Mouse (Mus musculus) frontal cortex, postnatal 10 days (tissue): ENCODE results near the gene Rps27rt.
A peak's percentile ranks its signal among the peaks of the same experiment; 100 is the strongest.
"Not testable (repeated sequence)": the region's sequence is repeated elsewhere in the genome, so short reads cannot be mapped to it uniquely, and the experiment has no call there.

ENCODE experiments used
- DNase-seq, 2 experiments: peaks; one replicate each; pipeline ENCODE4 v3.0.0; 2022; ENCODE audit warnings: low spot score in 2 of 2, mixed read lengths in 1 of 2

Rps27rt gene

GRCm38 (mm10) chr9:114985741-114986140 is 3.2 kb upstream of the Rps27rt start:
- DNase-seq, result no peak

DNA sequence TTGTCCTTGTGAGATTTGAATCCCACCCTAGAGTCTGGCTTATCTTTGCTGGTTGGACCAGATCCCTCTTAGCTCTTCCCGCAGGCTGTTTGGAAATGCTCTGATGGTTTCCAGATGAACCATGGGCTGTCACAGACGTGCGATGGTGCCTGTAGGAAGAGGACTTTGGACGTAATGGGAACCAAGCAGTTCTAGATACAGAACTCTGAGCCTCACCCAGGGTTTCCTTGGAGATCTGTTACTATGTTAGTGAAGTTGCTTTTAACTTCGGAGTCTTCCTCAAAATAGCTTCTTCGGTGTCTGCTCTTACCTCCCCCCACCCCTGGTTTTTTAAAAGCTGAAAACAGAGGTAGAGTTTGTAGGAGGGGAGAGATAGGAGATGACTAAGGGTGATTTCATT is 2.6 kb downstream of the Rps27rt start:
- DNase-seq, result no peak

GRCm38 (mm10) chr9:114978281-114979111 is 4.0 kb downstream of the Rps27rt start, which contains the start of gene Osbpl10:
TSS of gene Osbpl10 (plus strand) at chr9:114978569.
- peak; percentile 68 to 76 for DNase-seq

DNA sequence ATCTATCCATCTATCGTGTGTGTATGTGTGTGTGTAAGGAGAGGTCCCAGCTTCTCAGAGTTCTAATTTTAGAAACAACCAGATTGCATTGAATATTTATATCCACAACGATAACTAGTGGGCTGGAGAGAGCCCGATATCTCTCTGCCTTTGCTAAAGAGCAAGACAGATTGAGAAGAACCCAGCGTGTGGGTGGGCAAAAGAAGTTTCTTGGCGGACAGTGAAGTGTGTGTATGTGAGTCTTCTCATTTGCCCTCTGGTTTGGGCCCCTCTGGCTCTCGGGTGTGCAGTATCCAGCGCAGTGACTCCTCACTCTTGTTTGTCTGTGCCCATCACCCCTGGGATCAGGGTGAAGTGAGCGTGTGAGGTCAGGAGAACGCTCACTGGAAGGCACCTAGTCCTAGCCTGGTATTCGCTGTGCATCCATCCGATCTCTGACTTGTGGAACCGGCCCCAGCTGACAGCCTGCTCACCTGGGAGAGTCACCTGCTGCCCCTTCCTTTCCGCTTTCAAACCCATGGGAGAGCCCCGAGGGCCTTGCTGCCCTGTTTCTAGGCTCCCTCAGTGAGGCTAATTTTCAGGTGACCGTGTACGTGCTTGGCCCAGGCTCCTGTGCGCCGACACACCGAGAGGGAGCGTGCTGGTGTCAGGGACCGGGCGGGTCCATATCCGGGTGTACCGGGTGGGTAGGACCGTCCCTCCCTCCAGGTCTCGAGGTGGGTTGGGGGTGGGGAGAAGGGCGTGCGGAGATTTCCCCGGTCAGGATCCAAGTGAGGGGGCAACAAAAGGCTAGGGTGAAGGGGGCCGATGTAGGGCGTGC is 4.9 kb downstream of the Rps27rt start:
- peak in 1 of 2 experiments; percentile 29 for DNase-seq

GRCm38 (mm10) chr9:114966286-114966685 is 16.3 kb downstream of the Rps27rt start:
- DNase-seq, result not testable (repeated sequence)

- DNase-seq, result no peak
These were observed 18.4 kb downstream of the Rps27rt start for GRCm38 (mm10) chr9:114964093-114964492.

- DNase-seq, result no peak
These were observed 21.7 kb downstream of the Rps27rt start for GRCm38 (mm10) chr9:114960844-114961243.

- no peak for DNase-seq
These were observed 22.3 kb downstream of the Rps27rt start for GRCm38 (mm10) chr9:114960043-114960789.

DNA sequence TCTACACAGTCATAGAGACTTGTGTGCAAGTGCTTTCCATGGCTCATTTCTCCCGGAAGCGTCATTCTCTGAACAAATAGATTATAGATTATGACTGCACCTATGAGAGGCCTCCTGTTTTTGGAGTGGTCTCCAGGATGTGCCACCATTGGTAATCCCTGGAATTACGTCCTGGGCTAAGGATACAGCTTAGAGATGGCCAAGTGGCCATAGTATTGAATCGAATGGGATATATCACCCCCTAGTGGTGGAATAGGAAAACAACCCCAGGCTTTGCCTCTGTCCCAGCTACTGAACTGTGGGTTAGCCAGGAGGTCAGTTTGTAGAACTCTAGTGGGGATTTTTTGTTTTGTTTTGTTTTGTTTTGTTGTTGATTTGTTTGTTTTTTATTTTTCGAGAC is 25.6 kb downstream of the Rps27rt start:
- DNase-seq, result no peak

- DNase-seq, result no peak
These were observed 27.2 kb downstream of the Rps27rt start for GRCm38 (mm10) chr9:114955340-114955739.

GRCm38 (mm10) chr9:114952866-114953265 is 29.7 kb downstream of the Rps27rt start:
- no peak for DNase-seq

- DNase-seq, result no peak
These were observed 34.1 kb downstream of the Rps27rt start for GRCm38 (mm10) chr9:114948395-114948794.

- DNase-seq, result no peak
These were observed 37.0 kb downstream of the Rps27rt start for GRCm38 (mm10) chr9:114945576-114945975.

- DNase-seq, result no peak
These were observed 37.9 kb downstream of the Rps27rt start for GRCm38 (mm10) chr9:114944642-114945041.

- DNase-seq, result no peak
These were observed 45.9 kb downstream of the Rps27rt start for GRCm38 (mm10) chr9:114936687-114937086.

DNA sequence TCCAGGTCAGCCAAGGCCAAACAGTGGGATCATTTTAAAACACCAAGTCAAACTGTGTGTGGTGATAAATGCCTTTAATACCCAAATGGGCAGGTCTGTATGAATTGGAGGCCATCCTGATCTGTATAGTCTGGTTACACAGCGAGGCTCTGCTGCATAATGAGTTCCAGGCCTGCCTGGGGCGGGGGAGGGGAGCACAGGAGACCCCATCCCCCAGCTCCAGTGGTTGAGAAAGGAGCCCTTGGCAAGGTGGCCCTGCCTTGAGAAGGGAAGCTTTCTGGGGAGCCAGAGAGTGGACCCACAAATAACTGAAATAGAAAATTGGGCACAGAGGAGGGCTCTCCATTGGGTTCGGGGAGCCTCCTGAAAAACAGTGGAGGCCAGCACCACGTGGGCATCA is 47.2 kb downstream of the Rps27rt start:
- no peak for DNase-seq

- DNase-seq, result peak in 1 of 2 experiments; percentile 14
These were observed 48.3 kb downstream of the Rps27rt start for GRCm38 (mm10) chr9:114934231-114934630.

DNA sequence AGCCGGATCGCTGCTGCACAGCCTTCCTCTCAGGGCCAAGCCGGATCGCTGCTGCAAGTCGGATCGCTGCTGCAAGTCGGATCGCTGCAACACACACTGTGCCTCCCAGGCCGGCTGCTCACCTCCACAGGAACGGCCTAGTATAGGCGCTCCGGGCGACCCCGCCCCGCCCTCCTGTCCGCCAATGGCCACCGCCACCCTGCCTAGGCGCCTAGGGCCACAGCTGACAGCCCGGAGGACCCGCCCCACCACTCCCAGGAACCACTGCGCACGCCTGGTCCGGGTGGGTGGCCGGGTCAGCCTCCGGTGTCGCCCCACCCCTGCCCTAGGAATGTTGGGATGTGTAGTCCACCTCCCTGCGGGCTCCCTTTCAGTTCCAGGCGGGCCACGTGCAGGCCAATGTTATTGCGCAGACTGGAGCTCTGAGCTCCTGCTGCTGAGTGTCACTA is 48.8 kb downstream of the Rps27rt start, which contains the start of gene Gpd1l:
Gpd1l (minus strand) TSS at position 265 of the 449 bp plus-strand sequence.
- DNase-seq, result peak; percentile 93 to 95

DNA sequence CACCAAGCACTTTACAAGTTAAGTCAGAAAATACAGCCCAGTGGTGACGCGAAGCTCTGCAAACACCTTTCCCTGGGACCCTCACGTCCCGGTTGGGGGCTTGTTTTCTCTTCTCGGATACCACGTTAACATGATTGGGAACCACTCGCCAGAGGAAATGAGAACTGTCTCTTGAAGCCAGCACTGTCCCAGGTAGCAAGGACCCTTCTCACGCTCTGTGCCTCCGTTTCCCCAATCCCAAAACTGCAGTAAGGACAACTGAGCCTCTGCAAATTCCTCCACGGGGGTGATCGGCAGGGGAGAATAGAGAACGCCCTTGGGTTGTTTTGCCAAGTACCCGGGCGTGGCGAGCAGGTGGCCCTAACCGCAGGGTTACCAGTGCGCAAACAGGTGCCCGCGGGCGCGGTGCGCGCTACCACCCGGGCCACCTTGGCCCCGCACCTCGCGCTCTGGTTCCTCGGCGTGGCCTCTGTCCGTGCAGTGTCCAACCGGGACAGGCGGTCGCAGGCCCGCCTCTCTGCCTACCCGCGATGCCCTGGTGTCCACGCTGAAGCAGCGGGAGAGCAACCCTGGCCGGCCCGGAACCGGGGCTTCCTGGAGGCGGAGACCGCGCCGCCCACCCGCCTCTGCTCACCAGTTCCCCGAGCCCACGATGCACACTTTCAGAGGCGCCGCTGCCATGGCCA is 49.4 kb downstream of the Rps27rt start:
- DNase-seq, result no peak

- DNase-seq, result no peak
These were observed 49.9 kb downstream of the Rps27rt start for GRCm38 (mm10) chr9:114932607-114933006.
